Mouse (Mus musculus) thymus, postnatal 14 days (tissue): ENCODE measurements at regions not wholly inside any gene's neighbourhood (a gene's known extent, or its start where the extent isn't known, plus 50 kb on each side); places are given as distances from the start of the nearest gene placed in this dataset.
A peak's percentile ranks its signal among the peaks of the same experiment; 100 is the strongest.
"Not testable (repeated sequence)": the region's sequence is repeated elsewhere in the genome, so short reads cannot be mapped to it uniquely, and the experiment has no call there.

Experiments used
- DNase-seq: peaks from one replicate; pipeline ENCODE4 v3.0.0; 2021

GRCm38 (mm10) chr6:7120136-7120535, 164.3 kb downstream of the Sdhaf3 start:
- DNase-seq = peak; percentile 22

DNA sequence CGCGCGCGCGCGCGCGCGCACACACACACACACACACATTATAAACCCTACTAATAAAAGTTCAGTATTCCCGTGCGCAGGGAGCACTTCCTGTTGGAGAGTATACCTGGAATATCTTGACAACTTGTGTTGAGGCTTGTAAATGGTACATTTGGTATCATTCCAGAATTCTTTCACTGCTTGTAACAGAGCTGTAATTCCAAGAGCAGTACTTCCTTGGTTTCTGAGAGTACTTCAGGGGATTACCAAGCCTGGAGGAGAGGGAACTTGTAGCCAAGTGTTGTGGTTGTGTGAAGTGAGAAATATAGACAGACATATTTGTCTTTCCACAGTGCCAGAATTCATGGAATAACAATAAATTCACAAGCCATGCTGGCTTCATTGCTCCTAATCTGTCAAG, 177.2 kb downstream of the Sdhaf3 start:
- DNase-seq = no peak

- DNase-seq = no peak
Measured at GRCm38 (mm10) chr6:7134062-7134461, 178.3 kb downstream of the Sdhaf3 start.

GRCm38 (mm10) chr6:7134888-7135287, 179.1 kb downstream of the Sdhaf3 start:
- DNase-seq = no peak

- no peak for DNase-seq
Measured at GRCm38 (mm10) chr6:7181711-7182110, 225.9 kb downstream of the Sdhaf3 start.

- no peak for DNase-seq
Measured at GRCm38 (mm10) chr6:7199046-7199599, 243.3 kb downstream of the Sdhaf3 start.

DNA sequence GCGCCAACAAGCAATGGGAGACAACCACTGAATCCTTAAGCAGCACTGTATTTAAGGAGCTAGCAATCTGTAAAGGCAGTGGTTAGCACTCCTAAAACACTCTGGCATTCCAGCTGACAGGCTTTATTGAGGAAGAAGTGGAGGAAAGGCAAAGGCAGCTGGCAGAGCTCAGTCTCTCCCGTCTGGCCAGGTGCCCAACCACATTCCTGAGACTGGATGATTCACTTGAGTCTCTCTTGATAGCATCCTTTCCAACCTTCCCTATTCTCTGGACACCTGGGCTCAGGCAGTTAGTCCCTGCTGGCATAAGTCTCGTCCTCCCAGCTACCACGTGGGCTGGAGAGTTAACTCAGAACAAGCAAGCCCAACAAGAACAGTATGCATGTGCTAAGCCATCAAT, 260.1 kb downstream of the Sdhaf3 start:
- DNase-seq = no peak

DNA sequence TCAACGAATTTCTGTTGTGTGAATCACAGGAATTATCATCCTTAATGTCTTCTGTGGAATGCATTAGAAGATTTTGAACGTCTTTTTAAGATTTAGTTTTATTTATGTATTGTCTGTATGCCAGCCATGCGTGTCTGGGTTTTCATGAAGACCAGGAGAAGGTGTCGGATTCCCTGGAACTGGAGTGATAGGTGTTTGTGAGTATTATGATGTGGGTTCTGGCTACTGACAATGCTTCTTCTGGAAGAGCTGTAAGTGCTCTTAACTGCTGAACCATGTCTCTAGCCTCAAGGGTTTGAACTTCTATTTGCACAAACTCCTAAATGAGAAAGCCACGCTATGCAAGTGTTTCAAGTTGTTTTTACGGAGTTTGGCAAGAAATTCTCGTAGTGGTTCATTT, 296.5 kb downstream of the Sdhaf3 start:
- no peak for DNase-seq

DNA sequence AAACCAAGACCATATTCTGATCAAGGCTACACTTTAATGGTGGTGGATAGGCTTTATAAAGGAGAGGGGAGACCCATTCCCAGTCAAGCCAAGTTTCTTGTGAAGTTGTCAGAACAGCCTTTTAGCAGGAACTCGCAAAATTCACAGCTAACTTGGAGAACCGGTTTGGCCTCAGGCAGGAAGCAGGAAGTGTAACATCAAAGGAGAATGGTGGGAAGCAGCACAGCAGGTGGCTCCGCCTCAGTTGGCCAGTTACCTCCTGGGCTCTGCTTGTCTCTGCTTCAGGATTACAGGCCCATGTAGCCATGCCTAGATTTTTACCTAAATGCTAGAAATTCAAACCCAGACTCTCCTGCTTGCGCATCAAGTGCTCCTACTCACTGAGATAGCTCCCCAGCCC, 277.2 kb upstream of the Tac1 start:
- DNase-seq = no peak

- DNase-seq = no peak
Measured at GRCm38 (mm10) chr6:7306956-7307355, 247.7 kb upstream of the Tac1 start.

DNA sequence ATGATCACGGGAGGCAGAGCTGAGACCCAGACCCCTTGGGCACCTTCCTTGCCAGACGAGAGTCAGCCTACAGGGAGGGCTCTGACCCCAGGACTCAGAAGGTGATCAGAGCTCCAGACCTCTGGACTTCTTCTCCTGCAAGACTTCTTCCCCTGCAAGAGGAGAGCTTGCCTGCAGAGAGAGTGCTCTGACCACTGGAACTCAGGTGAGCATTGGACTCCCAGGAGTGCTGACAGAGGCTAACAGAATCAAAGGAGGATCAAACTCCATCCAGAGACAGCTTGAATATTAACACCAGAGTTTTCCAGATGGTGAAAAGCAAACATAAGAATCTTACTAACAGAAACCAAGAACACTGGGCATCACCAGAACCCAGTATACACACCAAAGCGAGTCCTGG, 241.2 kb upstream of the Tac1 start:
- DNase-seq = no peak

GRCm38 (mm10) chr6:7326974-7327373, 227.7 kb upstream of the Tac1 start:
- no peak for DNase-seq

- DNase-seq = no peak
Measured at GRCm38 (mm10) chr6:7356634-7357033, 198.0 kb upstream of the Tac1 start.

GRCm38 (mm10) chr6:7367166-7367565, 187.5 kb upstream of the Tac1 start:
- DNase-seq = no peak

- no peak for DNase-seq
Measured at GRCm38 (mm10) chr6:7374629-7375028, 180.1 kb upstream of the Tac1 start.

- no peak for DNase-seq
Measured at GRCm38 (mm10) chr6:7375851-7376250, 178.8 kb upstream of the Tac1 start.

- DNase-seq = no peak
Measured at GRCm38 (mm10) chr6:7378651-7379050, 176.0 kb upstream of the Tac1 start.

DNA sequence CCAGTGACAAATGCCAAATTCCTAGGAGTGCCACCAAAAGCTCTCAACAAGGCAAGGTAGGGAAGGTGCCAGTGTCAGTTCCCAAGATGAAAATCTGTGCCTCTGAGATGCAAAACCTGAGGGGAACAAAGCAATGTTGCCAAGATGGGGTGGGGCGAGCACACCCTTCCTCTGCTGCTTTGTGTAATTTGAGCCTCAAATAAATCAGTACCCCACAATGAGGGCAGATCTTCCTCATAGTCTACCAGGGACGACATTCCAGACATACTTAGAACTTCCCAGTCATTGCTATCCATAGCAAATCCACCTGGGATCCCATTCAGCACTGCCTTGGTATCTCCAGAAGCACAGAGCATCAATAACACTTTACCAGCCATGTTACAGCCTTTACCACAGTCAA, 129.9 kb upstream of the Tac1 start:
- no peak for DNase-seq

GRCm38 (mm10) chr6:7441725-7442124, 113.0 kb upstream of the Tac1 start:
- DNase-seq = no peak

- DNase-seq = not testable (repeated sequence)
Measured at GRCm38 (mm10) chr6:7442286-7442685, 112.4 kb upstream of the Tac1 start.

- no peak for DNase-seq
Measured at GRCm38 (mm10) chr6:7455881-7456280, 98.8 kb upstream of the Tac1 start.

- no peak for DNase-seq
Measured at GRCm38 (mm10) chr6:7463896-7464295, 90.8 kb upstream of the Tac1 start.

DNA sequence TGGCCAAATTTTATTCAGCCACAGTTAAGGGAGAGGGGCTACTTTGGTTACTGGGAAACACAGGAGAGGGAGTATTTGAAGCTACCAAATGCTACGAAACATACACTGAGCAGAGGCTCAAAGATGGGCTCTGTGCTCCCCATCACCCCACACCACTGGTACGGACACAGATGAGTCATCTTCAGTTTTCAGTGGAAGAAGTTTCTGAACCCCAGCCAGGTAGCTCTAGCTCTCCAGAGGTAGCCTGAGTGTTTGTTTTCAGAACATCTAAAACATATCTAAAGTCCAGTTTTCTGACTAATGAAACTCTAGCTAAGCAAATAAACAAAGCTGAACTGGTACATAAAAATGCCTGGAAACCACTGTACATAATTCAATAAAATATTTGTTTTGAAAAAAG, 90.3 kb upstream of the Tac1 start:
- no peak for DNase-seq

DNA sequence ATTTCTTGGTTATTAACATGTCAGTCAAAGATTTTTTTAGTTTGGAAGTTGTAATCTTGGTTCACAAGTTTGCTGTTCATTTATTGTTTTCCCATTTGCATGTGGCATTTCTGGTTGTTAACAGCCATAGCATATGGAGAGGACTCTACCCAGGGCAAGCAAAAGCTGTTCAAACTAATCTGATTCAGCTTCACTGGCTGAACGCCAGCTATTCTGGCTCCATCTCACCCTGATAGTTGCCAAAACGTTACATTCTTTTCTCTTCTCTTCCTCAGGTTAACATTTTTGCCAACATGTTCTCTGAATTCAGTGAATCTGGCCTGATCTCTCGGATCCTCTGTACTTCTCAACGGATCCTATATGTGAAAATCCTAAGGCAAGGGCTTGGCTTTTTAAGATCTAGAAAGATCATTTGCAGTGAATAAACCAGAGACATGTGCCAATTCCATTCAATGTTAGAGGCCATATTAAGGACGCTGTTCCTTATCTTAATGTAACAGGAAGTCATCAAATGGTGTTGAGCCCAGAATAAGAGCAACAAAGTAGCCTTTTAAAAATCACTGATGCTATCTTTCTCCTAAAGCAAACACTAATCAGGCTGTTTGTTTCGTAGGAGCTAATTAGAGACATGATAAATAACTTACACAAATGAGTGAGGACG, 82.2 kb upstream of the Tac1 start:
- DNase-seq = no peak

DNA sequence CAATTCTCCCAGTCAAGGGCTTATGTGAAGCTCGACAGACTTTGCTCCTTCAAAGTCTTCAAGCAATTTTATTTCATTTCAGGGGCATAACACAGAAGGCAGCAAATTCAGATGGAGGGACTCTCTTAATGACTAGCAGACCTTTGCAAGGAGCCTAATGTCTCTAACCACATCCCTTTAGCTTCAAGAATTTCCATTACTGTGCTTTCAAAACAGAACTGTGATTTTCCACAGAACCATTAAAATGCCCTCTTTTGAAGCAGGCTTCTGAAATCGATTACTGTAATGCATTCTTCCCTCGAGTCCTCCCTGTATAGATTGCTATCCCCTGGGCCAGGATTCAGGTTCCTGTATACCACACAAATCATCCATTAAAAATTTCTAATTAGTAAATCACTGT, 80.9 kb upstream of the Tac1 start:
- no peak for DNase-seq
